ENCODE assay signal across 8 mouse cellular contexts in the genomic region with DNA sequence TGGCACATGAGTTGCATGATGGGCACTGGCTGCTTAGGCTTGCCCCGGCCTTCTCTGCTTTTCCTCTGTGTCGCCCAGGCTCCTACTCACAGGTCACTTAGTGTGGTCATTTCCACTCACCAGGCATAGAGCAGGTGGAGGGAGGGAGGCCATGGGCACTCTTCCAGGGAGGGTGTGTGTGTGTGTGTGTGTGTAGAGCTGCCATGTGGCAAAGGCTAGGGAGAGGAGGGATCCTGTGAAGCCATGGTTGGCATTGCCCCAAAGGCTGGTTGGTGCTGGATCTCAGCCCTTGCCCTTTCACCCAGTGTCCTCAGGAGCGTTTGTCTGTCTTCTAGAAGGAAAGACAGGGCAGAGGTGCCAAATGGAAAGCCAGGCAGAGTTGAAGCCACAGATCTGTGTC. TPM values are rescaled to one million over a fixed set of nuclear protein-coding genes. Genes with fewer than 3 reads are reported as not detected.
DNase-seq lines count a peak whose midpoint lies in the region; ATAC-seq lines count a peak whose summit lies in the region.

No protein-coding gene starts in this region.

- peak; percentile 78 to 86 for DNase-seq in heart, adult 18-20 months
- DNase-seq in heart, postnatal 25 days (ENCODE audit: low spot score), result no peak
- peak; percentile 95 for DNase-seq in adipocyte (ENCODE audit: low spot score)
- peak; percentile 92 to 96 for DNase-seq in kidney, postnatal 36 days
- no peak for DNase-seq in urinary bladder, postnatal 4 days (ENCODE audit: low spot score in 2 of 2)
- DNase-seq in spleen, adult 18-20 months, result no peak

- ATAC-seq in erythroblast, adult 5-6 weeks (replicated peaks; ENCODE audit: low FRiP score, poor library complexity, severe bottlenecking), result peak; percentile 14
- no peak for ATAC-seq in frontal cortex, adult (ENCODE audit: low TSS enrichment)

- intact Hi-C loops in heart, postnatal 25 days (cut with DNase I), result no loop called here

RNA-seq across cellular contexts. Expression of gene Mgll, which starts 7.8 kb away (rescaled TPM):
- 10 to 100 TPM; 92.7 to 96.6 TPM for total RNA-seq in heart, adult 18-20 months (2021)
- total RNA-seq in heart, postnatal 25 days (2021), result 100 to 1,000 TPM; 115 to 127 TPM
- 29.8 and 41.2 TPM in 2 replicates for total RNA-seq in erythroblast, adult 5-6 weeks (2015; ENCODE audit: low replicate concordance)
- total RNA-seq in erythroblast, adult 5-6 weeks (2017; ENCODE audit: low replicate concordance), result 44.1 and 78.5 TPM in 2 replicates

Comparison
In these comparisons a context has a peak if more than half of its experiments do, and no peak if none do; other contexts are left out.
1. DNase-seq: peak in heart, adult 18-20 months (2 of 2), adipocyte (single experiment) and kidney, postnatal 36 days (2 of 2); none in heart, postnatal 25 days (single experiment), urinary bladder, postnatal 4 days (0 of 2) and spleen, adult 18-20 months (0 of 2).